Mouse (Mus musculus) thymus, adult 2 months (tissue): ENCODE measurements around the gene Map4k4. TPM values are rescaled to one million over a fixed set of nuclear protein-coding genes. Genes with fewer than 3 reads are reported as not detected.
A peak's percentile ranks its signal among the peaks of the same experiment; 100 is the strongest.

ENCODE experiments used
- DNase-seq: peaks from one replicate; pipeline ENCODE4 v3.0.0; 2021
- H3K27ac ChIP-seq: fragments of 200-500 bp; 2 replicates; pipeline ENCODE4 v1.5.1; 2012; ENCODE audit warnings: low read length, control low read depth; ENCODE audit not compliant: control insufficient read depth, insufficient read depth
- H3K27me3 ChIP-seq: fragments of 200-500 bp; 2 replicates; pipeline ENCODE4 v1.6.1; 2012; ENCODE audit warnings: mild to moderate bottlenecking, low read length, moderate library complexity, mixed read lengths; ENCODE audit not compliant: control insufficient read depth, insufficient read depth
- H3K36me3 ChIP-seq: fragments of 200-500 bp; 2 replicates; pipeline ENCODE4 v1.6.1; 2012; ENCODE audit warnings: mild to moderate bottlenecking, low read length, moderate library complexity; ENCODE audit not compliant: control insufficient read depth, insufficient read depth
- H3K4me1 ChIP-seq: fragments of 200-500 bp; replicated peaks from 2 replicates; pipeline ENCODE4 v1.6.1; 2012; ENCODE audit warnings: low read length; ENCODE audit not compliant: control insufficient read depth, insufficient read depth
- H3K4me3 ChIP-seq: fragments of 200-500 bp; 2 replicates; pipeline ENCODE4 v1.5.1; 2012; ENCODE audit warnings: mild to moderate bottlenecking, low read length, control low read depth, moderate library complexity; ENCODE audit not compliant: control insufficient read depth, insufficient read depth
- CTCF ChIP-seq: fragments of 200-500 bp; IDR thresholded peaks from 2 replicates; pipeline ENCODE4 v1.5.1; 2012; ENCODE audit warnings: mild to moderate bottlenecking, control low read depth, low read length, moderate library complexity, borderline replicate concordance; ENCODE audit not compliant: control insufficient read depth, poor library complexity, insufficient read depth; ENCODE audit errors: extremely low read depth
- POLR2A ChIP-seq: fragments of 200-500 bp; IDR thresholded peaks from 2 replicates; pipeline ENCODE4 v1.6.1; 2012; ENCODE audit warnings: mild to moderate bottlenecking, low read length, control low read depth, moderate library complexity; ENCODE audit not compliant: control insufficient read depth, poor library complexity, insufficient read depth; ENCODE audit errors: extremely low read depth
- WGBS: fragments of 180-500 bp; shearing (Covaris S2); methylation state at CpG from one replicate; pipeline ENCODE4 v1.1.7; 2018; 5-methylcytosine and 5-hydroxymethylcytosine counted together
- polyA plus RNA-seq: library from polyadenylated mRNA; depleted of rRNA; stranded (reverse); fragments of >200 nt; gene quantifications from 2 replicates; pipeline ENCODE4 v1.2.3, GENCODE M21; 2012; rRNA removed

Gene Map4k4
- 164 and 167 TPM in 2 replicates for polyA plus RNA-seq

- Histone ChIP-seq H3K4me1 (peaks cover 39% of the 10 kb centered on the region), H3K27me3 (no peaks in the 10 kb centered on the region), H3K36me3 (no peaks in the 10 kb centered on the region), H3K4me3 (peak within 1 kb of the TSS; percentile 95), H3K27ac (peak within 1 kb of the TSS; percentile 91)
- 5% methylated on average over 97 of the region's 97 CpGs for WGBS
- peak; percentile 70 for DNase-seq
- peak; percentile 70; the same call in 1 of the 2 replicates for TF ChIP-seq POLR2A
- TF ChIP-seq CTCF: no peak
Observed at GRCm38 (mm10) chr1:39900181-39901005, at the start of gene Map4k4. Map4k4 (plus strand) TSS chr1:39900913.

GRCm38 (mm10) chr1:39855949-39856348, 44.8 kb upstream of the Map4k4 start:
- TF ChIP-seq CTCF (no peak), POLR2A (no peak)
- Histone ChIP-seq H3K4me3 (no peak overlapping the region), H3K4me1 (no peaks in the 10 kb centered on the region), H3K27ac (no peak overlapping the region), H3K36me3 (no peaks in the 10 kb centered on the region), H3K27me3 (no peaks in the 10 kb centered on the region)
- DNase-seq: no peak
- WGBS: 85% methylated on average over 6 of the region's 6 CpGs

GRCm38 (mm10) chr1:39856795-39857447, 43.8 kb upstream of the Map4k4 start:
- TF ChIP-seq CTCF (no peak), POLR2A (no peak)
- DNase-seq: no peak
- 68% methylated on average over 7 of the region's 7 CpGs for WGBS

GRCm38 (mm10) chr1:39857448-39857820, 43.3 kb upstream of the Map4k4 start:
- TF ChIP-seq CTCF (no peak), POLR2A (no peak)
- Histone ChIP-seq H3K36me3 (no peaks in the 10 kb centered on the region), H3K4me3 (no peak overlapping the region), H3K27ac (no peak overlapping the region), H3K4me1 (no peaks in the 10 kb centered on the region), H3K27me3 (no peaks in the 10 kb centered on the region)
- 98% methylated on average over 6 of the region's 6 CpGs for WGBS
- DNase-seq: no peak

More at GRCm38 (mm10) chr1:39856795-39857447, 43.8 kb upstream of the Map4k4 start:
- Histone ChIP-seq H3K27ac (no peak overlapping the region), H3K36me3 (no peaks in the 10 kb centered on the region), H3K27me3 (no peaks in the 10 kb centered on the region), H3K4me1 (no peaks in the 10 kb centered on the region), H3K4me3 (no peak overlapping the region)

- WGBS: 71% methylated on average over 6 of the region's 6 CpGs
- TF ChIP-seq CTCF (no peak), POLR2A (no peak)
- Histone ChIP-seq H3K36me3 (no peaks in the 10 kb centered on the region), H3K4me3 (no peak overlapping the region), H3K4me1 (no peaks in the 10 kb centered on the region), H3K27me3 (no peaks in the 10 kb centered on the region), H3K27ac (no peak overlapping the region)
- DNase-seq: no peak
Observed at GRCm38 (mm10) chr1:39859213-39859612, 41.5 kb upstream of the Map4k4 start.

- TF ChIP-seq CTCF (no peak), POLR2A (no peak)
- H3K4me1 ChIP-seq: 0 out of 2 replicates have a peak, but pooled peaks cover 2% of the 10 kb centered on the region
- no peaks in the 10 kb centered on the region for H3K36me3 ChIP-seq
- no peak overlapping the region for H3K27ac ChIP-seq
- H3K27me3 ChIP-seq: no peaks in the 10 kb centered on the region
- no peak overlapping the region for H3K4me3 ChIP-seq
- WGBS: 69% methylated on average over 9 of the region's 9 CpGs
- DNase-seq: no peak
Observed at GRCm38 (mm10) chr1:39866367-39867141, 34.2 kb upstream of the Map4k4 start.
